Mouse (Mus musculus) G1E-ER4 (cell line): ENCODE measurements around the gene Ptch1. TPM values are rescaled to one million over a fixed set of nuclear protein-coding genes. Genes with fewer than 3 reads are reported as not detected.

Source experiments
- GATA1 ChIP-seq: IDR thresholded peaks from one replicate; pipeline ENCODE4 v1.8.0; 2012; ENCODE audit warnings: low read length, inconsistent platforms
- polyA plus RNA-seq: library from polyadenylated mRNA; stranded (reverse); fragments of >175 nt; gene quantifications from 2 replicates; pipeline ENCODE4 v1.2.3, GENCODE M21; 2012

Gene Ptch1
- polyA plus RNA-seq, 1 experiment, result 54.7 TPM

DNA sequence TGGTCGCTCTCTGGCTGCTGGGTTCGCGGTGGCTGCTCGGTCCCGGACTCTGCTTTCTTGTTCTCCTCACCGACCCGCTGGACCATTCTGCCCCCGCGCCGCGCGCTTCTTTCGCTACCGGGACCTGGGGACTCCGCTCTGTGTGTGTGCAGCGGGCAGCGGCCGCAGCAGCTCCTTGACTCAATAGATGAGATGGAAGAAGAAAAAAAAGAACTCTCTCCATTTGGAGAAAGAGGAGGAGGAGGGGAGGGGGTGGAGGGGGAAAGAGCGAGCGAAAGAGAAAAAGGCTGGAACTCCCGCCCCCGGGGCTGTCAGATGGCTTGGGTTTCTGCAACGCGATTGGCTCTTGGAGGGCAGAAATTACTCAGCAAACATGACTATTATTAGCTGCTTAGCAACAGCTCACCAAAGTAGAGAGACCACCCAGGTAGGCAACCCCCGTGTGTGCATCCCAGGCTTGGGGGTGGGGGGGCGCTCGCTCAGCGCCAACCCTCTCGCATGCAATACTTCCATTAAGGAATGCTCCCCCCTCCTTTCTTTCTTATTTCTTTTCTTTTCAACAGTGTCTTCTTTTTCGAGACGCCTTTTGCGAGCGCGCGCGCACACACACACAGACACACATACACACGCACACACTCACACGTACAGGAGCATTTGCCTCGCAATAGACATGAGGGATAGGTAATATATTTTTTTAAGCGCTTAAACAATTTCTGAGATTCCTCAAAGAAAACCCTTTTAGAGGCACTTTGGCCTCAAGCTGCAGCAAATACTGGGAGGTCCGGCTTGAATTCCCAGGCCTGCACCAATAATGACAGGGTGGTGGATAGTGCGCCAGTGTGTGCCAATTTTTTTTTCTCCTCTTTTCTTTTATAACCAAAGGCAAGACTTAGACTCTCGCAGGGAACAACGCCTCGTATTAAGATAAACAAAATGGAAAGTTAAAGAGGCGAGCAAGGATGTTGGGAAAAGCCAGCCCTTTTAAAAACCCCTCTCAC lies 7.1 kb downstream of the Ptch1 start:
- TF ChIP-seq GATA1, result no peak

DNA sequence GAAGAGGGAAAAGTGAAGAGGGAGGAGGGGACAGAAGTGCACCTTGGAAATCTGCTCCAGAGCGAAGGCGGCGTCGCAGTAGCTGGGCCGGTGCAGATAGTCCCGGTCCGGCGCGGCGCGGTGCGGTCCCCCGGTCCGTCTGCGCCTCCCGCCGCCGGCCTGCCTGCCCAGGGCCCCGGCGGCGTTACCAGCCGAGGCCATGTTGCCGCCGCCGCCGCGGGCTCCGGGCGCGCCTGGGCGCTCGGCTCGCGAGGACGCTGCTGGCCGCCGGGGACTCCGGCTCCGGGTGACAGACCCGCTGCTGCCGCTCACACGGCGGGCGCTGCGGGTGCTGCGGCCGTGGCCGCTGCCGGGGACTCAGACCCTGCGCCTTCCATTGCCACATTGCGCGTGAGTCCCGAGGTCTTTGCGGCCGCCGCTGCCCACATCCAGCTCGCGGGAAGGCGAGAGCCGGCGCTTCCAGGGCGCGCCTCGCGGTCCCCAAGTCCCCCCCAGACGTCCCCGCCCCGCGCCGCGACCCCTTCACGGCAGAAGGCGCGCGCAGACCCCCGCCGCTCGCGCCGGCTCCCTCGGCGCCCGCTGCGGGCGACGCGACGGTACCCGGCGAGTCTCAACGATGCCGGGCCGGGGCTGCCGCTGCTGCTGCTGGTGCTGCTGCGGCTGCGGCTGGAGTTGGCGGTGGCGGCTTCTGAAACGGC lies 7.9 kb downstream of the Ptch1 start:
- TF ChIP-seq GATA1, result no peak

DNA sequence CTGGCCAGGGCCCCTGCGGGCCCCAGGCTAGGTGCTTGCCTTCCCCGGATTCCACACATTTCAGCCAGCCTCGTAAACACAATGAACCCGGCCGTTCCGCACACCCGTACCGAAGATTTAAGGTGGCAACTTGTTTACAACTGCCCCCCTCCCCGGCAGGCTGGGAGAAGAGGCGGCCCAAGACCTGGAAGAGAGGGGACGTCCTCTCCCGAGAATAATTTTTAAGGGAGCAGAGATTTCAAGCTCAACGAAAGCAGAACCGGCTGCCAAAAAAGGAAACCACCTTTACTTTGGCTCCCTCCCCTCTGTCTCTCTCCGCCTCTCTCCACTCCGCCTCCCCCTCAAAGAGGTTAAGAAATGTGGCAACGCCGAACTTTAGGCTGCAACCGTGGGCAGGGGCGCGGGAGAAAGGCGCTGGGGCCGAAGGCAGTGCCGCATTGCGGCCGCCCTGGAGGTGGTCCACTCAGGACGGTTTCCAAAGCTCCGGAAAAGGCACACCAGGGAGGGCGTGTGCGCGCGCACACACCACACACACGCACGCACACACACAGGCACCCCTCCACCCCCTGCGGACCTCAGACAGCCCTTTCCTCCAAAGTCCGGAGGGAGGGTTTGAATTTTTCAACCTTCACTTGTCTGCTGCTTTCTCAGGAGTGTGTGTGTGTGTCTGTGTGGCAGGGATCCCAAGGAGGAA lies 8.6 kb downstream of the Ptch1 start:
- TF ChIP-seq GATA1, result no peak

DNA sequence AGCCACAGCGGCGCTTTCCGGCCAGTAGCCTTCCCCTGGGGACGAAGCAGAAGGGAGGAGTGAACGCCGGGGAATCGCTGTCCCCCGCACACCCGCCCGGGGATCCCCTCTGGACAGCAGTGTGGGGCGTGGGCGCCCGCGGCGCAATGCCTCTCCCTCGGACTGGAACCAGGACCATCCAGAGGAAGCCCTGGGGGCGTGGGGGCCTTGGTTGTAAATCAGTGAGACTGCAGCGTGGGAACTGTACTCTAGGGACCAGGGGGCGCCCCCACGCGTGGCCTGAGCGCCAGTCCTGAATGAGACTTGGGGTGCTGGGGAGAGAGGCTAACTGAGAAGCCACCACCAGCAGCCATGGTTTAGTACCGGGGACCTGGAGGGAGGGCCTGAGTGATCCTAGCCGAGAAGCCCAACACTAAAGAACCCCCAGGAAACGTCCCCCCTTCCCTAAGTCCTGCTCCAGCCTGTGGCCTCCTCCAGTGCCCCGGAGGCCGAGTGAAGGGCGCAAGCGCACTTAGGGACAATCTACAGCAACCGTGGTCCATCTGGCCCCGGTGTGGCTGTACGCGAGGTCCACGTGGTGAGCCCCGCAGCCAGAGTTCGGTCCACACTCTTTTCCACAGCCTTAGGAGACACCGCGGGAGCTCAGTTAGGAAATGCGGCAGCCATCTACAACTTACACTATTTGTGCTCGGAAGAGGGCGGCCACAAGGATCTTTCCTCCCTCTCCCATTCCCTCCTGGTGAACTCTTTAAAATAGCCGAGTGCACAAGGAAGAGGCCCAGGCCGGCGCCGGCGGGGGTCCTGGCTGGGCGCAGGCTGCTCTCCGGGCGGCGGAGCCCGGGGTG lies 9.4 kb downstream of the Ptch1 start:
- no peak for TF ChIP-seq GATA1

DNA sequence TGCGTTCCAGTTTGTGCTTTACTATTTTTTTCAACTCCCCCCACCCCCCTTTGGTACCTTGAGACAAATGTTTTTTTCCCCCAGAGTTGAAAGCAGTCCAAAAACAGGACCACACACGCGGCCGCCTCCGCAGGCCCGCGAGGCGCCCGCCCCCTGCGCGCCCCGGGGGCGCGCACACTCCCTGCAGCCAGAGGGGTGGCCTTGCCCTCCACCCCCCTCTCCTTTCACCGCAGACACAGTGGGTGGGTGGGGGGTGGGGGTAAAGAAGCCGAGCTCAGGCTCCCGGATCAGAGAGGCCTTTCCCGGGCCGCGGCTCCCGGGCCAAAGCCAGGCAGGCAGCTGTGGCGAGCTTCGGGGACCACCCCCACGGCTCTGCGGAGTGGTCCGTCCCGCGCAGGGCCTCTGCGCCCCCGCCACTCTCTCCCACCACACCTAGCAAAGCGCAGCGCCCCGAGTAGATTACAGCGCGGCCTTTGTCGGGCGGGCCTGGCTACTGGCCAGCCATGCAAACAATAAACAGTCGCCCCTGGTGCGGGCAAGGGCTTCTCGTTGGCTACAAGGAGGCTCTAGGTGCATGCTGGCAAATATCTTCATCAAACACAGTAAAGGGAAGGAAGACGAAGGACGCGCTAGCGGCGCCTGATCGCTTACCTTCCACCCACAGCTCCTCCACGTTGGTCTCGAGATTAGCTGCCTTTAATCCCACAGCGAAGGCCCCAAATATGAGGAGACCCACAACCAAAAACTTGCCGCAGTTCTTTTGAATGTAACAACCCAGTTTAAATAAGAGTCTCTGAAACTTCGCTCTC lies 10.2 kb downstream of the Ptch1 start:
- no peak for TF ChIP-seq GATA1

DNA sequence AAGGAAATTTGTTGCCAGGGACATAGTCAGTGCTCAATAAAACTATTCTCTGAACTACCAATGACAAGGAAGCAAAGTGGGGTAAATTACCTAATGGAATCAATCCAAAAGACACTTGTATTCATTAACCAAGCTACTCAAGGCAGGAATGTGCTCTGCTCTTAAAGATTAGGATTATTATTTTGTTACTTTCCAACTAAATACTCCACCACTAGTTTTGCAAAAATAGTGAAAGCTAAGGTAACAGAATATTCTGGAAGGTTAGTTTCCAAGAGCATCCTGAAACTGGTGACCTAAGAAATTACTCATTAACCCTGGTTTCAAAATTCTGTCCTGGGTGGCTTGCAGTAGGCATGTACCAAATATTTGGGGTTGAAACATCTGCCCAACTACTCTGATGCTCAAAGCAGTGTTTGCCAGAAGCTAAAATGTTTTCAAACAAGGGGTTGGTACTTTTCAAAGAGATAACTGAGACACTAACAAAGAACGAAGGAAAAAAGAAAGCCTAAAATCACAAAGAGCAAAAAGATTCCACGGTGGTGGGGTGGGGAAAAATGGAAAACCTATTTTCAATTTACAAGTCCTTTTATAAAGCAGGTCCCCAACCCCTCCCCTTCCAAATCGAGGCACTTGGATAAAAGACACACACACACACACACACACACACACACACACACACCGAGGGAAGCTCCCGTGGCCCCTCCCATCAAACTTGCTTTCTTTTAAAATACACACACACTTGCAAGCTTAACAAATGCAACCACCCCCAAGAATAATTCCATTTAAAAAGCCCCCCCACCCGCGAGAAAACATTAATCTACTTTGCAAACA lies 11.0 kb downstream of the Ptch1 start:
- no peak for TF ChIP-seq GATA1

DNA sequence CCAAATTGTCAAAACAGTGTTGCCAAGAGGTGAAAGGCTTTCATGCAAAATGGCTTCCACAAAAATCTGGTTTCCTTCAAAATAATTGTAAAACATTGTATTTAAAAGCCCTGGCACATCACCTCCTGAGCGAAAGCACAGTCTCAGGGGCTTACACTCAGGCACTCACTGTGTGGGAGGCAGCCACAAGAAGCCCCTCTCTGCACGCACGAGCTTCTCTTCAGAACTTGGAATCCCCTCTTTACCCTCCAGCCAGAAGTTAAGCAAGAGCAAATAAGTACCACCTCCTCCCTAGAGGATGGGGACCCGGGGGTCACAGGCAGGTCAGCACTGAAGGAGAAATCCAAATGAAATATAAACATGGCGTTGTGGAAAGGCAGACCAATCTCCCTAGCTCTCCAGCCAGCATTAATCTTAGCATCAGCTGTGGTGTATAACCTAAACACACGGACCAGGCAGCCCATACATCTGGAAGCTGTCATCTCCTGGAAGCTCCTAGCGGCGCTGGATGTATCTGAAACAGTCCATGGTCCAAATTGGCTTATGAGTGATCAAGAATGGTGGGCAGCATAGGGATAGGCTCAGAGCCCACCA lies 15.0 kb downstream of the Ptch1 start:
- TF ChIP-seq GATA1, result no peak

DNA sequence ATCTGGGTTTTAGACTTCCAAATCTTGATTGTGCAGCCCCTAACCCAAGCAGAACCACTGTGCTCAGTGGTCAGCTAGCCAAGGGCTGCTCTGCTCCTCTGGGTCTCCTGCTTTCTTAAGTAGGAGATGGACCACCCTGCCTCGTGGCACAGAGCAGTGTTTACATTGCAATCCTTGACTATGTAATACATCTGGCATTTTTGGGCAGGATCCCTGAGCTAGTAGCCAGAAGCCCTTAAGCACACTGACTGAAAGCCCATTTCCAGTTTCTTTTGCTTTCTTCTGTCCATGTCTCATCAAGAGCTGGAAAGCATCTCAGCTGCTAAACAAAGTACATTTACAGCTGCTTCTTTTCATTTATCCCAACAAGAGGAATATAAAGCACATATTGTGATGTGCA lies 17.0 kb downstream of the Ptch1 start:
- no peak for TF ChIP-seq GATA1

DNA sequence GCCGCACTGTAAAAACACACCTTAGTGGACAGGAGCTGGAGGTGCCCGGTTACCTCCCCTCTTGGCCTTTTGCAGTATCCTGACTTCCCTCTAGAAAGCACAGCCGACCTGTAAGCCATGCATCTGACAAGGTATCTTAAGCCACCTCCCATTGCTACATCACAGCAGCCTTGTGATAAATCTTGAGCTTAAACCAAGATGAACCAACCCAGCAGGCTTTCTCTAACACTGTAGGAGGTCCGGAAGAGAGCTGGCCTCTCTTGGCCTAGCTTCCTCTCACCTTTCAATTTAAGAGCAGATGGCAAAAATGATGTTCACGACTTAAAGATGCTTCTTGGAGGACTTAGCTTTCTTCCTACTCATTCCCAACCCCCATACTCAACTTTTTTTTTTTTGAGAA lies 17.5 kb downstream of the Ptch1 start:
- no peak for TF ChIP-seq GATA1

DNA sequence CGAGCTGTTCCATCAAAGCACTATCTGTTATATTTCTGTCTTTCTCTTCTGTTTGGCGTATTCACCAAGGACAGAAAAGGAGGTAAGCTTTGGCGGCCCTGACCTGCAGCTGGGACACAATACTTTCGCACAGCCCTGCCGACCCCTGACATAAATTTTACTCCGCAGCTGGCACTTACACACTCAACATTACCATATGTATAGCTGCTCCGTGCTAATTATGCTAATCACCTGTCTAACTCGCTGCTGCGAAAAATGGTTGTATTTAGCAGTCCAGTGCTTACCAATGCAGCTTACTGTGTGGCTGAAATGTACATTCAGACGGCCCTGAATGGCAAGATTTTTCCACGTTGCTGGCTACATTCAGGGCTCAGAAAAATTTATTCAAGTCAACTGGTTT lies 18.8 kb downstream of the Ptch1 start:
- TF ChIP-seq GATA1, result no peak

DNA sequence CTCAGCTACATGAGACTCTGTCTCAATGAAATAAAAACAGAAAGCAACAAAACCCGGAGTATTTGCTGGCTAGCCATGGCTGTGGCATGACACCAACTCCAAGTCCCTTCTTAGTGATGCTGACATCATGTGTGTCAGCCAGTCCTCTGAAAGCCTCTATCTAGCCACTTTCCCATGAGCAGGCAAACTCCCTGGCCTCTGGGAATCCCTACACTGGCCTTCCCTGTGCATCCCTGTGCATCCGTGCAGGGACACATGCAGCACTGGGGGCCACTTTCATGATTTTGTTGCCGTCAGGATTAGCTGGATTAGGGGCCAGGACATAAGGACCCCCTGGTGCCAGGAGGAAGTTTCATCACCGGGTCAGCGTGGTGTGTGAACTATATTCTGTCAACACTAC lies 20.0 kb downstream of the Ptch1 start:
- no peak for TF ChIP-seq GATA1

DNA sequence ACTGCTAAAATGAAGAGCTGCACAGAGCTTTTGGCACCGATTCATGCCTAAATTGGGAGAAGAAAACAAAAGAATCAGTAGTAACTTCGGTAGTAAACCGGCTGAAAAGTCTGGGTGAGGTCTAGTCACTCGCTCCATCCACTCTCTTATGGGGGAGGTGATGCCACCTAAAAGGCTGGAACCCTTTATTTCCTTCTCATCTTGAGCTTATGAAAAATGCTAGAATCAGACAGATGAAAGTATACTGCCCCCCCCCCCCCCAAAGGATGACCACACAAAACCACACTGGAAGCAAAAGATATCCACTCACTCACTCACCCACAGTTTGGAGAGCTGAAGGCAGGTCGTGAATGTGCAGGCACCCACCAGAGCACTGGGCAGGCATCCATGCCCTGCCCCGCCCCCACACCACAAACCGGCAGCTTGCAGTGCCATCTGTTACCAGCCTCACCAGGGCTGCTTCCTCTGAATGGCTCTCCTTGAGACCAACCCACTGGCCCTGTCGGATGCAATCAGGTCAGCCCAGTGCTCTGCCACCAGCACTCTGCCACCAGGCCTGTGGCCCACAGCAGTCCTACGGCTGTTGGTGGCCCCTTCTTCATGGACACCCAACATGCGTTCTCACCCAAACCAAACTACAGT lies 21.0 kb downstream of the Ptch1 start:
- TF ChIP-seq GATA1, result no peak
